Mouse (Mus musculus): Measurements from ENCODE around the gene Gemin4. TPM values are rescaled to one million over a fixed set of nuclear protein-coding genes. Genes with fewer than 3 reads are reported as not detected.

Gemin4 gene
- total RNA-seq (2021): 1 to 10 TPM; 5.3 to 6.6 TPM

GRCm38 (mm10) chr11:76217390-76217800 lies at the start of gene Gemin4, which contains the start of gene Dbil5:
Gemin4 (minus strand) TSS chr11:76217664.
Dbil5 (plus strand) TSS chr11:76217608.
- peak; percentile 98 for DNase-seq

- no peak for DNase-seq
Observed at GRCm38 (mm10) chr11:76262611-76263351, 45.3 kb upstream of the Gemin4 start.

GRCm38 (mm10) chr11:76261224-76261623 lies 43.8 kb upstream of the Gemin4 start:
- no peak for DNase-seq

GRCm38 (mm10) chr11:76260208-76261050 lies 43.0 kb upstream of the Gemin4 start:
- DNase-seq: no peak

- no peak for DNase-seq
Observed at GRCm38 (mm10) chr11:76258511-76258910, 41.0 kb upstream of the Gemin4 start.

- DNase-seq: no peak
Observed at GRCm38 (mm10) chr11:76257386-76257785, 39.9 kb upstream of the Gemin4 start.

GRCm38 (mm10) chr11:76256129-76256528 lies 38.7 kb upstream of the Gemin4 start:
- DNase-seq: no peak

GRCm38 (mm10) chr11:76255431-76256001 lies 38.1 kb upstream of the Gemin4 start:
- no peak for DNase-seq

GRCm38 (mm10) chr11:76253918-76254264 lies 36.4 kb upstream of the Gemin4 start:
- DNase-seq: no peak

GRCm38 (mm10) chr11:76253145-76253917 lies 35.9 kb upstream of the Gemin4 start:
- peak; percentile 93 for DNase-seq

- DNase-seq: no peak
Observed at GRCm38 (mm10) chr11:76252036-76252435, 34.6 kb upstream of the Gemin4 start.

GRCm38 (mm10) chr11:76247239-76247638 lies 29.8 kb upstream of the Gemin4 start:
- DNase-seq: no peak

- DNase-seq: no peak
Observed at GRCm38 (mm10) chr11:76246439-76246838, 29.0 kb upstream of the Gemin4 start.

GRCm38 (mm10) chr11:76243811-76244546 lies 26.5 kb upstream of the Gemin4 start:
- DNase-seq: no peak

GRCm38 (mm10) chr11:76242901-76243810 lies 25.7 kb upstream of the Gemin4 start, which contains the start of the genes Mrm3 and Glod4:
Mrm3 (plus strand) TSS chr11:76243715.
Glod4 (minus strand) TSS chr11:76243725.
- DNase-seq: peak; percentile 94

GRCm38 (mm10) chr11:76239750-76240149 lies 22.3 kb upstream of the Gemin4 start:
- no peak for DNase-seq

- DNase-seq: no peak
Observed at GRCm38 (mm10) chr11:76236136-76236535, 18.7 kb upstream of the Gemin4 start.

- no peak for DNase-seq
Observed at GRCm38 (mm10) chr11:76225051-76225450, 7.6 kb upstream of the Gemin4 start.

GRCm38 (mm10) chr11:76224631-76225030 lies 7.2 kb upstream of the Gemin4 start:
- no peak for DNase-seq

- DNase-seq: peak; percentile 30
Observed at GRCm38 (mm10) chr11:76216681-76217389, 629 bp downstream of the Gemin4 start.
